Mouse (Mus musculus) natural killer cell, adult 2 months (primary cell): Measurements from ENCODE around the gene Fmo5.

Experiments used
- DNase-seq, 2 experiments: peaks; one replicate each; pipeline ENCODE4 v3.0.0; 2022; ENCODE audit warnings: low spot score in 2 of 2

The Fmo5 gene

GRCm38 (mm10) chr3:97631258-97631860, 2.8 kb downstream of the Fmo5 start:
- DNase-seq: no peak

DNA sequence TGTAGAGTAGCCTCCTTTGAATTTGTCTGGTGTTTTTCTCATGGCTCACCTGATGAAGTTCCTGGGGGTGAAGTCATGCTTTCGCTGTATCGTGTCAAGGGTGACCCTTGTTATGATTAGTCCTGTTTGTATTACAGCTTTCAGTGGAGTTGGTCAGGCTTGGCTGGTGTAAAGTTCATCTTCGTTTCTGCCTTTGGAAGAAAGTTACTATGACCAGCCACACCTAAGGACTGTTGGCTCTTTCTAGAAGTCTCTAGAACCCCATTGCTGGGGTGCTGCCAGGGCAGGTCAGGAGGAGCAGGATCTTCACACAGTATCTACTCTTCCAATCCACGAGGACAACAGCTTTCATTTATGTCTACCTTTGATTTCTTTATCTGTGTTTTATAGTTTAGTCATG, 4.9 kb downstream of the Fmo5 start:
- no peak for DNase-seq

DNA sequence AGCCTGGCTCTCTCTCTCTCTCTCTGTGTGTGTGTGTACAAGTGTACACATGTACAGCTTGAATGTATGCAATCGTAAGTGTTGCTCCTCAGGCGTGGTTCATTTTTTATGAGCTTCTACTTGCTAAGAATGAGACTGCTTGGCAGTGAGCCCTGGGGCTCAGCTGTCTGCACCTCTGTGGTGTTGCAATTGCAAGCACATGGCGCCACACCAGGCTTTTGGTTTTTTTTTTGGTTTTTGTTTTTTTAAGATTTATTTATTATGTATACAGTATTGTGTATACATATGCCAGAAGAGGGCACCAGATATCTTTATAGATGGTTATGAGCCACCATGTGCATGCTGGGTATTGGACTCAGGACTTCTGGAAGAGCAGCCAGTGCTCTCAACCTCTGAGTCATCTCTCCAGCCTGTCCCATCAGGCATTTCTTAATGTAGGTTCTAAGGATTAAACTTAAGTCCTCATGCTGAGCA, 5.7 kb downstream of the Fmo5 start:
- DNase-seq: no peak

DNA sequence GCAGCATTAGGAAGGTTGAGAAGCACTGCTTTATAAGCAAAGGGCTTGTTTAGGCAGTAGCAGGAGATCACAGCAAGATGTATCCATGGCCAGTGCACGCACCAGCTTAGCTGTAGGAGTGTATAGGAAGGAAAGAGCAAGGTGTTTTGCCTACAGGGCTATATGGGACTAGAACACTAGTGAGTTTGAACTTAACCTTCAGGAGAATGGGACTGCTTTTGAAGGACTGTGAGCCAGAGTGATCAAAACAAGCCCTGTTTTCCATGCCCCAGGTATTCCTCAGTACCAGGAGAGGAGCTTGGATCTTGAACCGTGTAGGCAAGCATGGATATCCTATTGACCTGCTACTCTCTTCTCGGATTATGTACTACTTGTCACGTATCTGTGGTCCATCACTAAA, 12.8 kb downstream of the Fmo5 start:
- DNase-seq: no peak

DNA sequence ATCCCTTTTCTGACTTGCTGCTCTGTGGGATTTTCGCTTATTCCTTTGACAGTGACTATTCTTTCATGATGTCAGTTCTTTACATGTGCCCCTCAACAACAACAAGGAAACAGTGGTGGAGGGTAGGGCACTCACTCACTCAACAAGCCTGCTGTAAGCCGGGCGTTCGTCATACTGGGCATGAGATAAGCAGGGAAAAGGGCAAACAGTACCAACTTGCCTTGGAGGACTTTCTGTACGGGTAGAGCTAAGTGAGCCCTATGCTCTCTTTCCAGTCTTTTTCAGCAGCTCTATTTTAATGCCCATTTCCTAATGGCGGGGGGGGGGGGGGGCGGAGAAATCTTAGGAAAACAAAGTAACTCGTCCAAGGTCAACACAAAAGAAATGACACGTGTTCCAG, 13.4 kb downstream of the Fmo5 start:
- DNase-seq: no peak

DNA sequence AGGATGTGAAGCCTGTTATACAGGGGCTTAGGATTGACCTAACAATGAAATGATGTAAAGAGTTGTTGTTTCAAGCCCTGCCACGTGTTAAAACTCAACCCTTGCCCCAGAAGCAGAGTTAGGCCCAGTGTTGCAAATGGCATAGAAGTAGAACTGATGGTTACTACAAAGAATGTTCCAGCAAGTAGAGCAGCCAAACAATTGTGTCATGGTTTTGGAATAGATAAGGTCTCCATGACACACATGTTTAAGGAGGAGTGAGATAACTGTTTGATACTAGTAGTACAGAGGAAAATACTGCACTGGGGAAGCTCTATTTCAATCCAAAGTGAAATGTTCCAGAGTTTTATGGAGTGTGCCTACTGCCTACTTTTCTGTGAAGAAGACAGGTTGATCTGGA, 19.9 kb downstream of the Fmo5 start:
- DNase-seq: no peak

DNA sequence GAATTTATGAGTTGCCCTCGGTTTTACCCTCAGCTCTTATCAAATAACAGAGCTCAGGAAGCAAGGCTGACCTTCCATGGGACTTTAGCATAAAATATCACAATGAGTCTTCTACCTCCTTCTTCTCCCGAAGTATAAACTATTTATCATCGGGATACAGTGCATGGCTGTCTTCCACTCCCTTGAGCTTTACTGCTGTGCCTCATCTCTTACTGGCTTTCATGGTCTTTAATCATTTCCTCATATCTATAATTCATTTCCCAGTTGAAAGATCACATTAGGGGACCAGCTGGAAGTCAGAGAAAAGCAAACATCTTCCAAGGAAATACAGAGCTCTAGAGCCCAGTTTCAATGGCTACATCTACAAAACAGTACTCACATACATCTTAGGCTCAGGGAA, 20.4 kb downstream of the Fmo5 start:
- no peak for DNase-seq

DNA sequence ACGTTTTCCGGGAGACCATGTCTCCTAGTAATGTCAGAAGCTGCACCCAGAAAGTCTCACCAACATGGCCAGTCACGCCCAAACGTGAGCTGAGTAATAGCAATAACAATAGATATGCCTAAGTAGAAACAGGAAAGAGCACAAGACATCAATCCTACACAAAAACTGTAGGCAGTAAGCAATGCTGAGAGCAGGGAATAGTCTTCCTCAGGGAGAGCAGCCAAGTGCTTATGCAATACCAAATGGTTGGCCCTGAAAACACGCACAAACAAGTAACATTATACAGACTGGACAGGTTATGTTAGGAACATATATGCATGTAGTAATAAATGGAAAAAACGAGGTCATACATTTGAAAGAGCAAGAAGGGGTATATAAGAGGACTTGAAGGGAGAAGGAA, 20.9 kb downstream of the Fmo5 start:
- no peak for DNase-seq

- DNase-seq: no peak
Observed at GRCm38 (mm10) chr3:97651604-97652003, 23.0 kb downstream of the Fmo5 start.

- DNase-seq: no peak
Observed at GRCm38 (mm10) chr3:97653781-97654180, 25.2 kb downstream of the Fmo5 start.

GRCm38 (mm10) chr3:97654901-97655300, 26.3 kb downstream of the Fmo5 start:
- peak; percentile 24 to 49 for DNase-seq

- peak; percentile 98 to 99 for DNase-seq
Observed at GRCm38 (mm10) chr3:97657655-97658411, 29.2 kb downstream of the Fmo5 start, which contains the start of gene Prkab2. Gene Prkab2, plus strand, starts transcription at chr3:97658193.

GRCm38 (mm10) chr3:97658426-97659193, 30.0 kb downstream of the Fmo5 start:
- no peak for DNase-seq

GRCm38 (mm10) chr3:97659746-97660145, 31.1 kb downstream of the Fmo5 start:
- DNase-seq: no peak

DNA sequence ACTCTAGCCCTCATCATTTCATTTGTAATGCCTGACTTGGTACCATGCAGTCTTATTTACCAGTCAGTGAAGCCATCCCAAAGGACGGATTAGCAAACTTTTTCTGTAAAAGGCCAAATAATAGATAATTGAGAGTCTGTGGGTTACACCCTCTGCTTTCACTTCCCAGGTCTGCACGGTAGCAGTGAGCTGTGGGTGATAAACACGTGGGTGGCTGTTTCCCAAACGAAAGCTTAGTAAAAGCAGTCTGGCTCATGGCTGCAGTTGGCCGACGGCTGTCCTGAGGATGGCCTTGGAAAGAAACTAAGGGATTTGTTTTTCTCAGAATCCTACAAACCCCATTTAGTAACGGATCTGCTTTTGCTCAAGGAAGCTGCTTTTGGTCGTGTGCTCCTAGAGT, 32.6 kb downstream of the Fmo5 start:
- DNase-seq: no peak

DNA sequence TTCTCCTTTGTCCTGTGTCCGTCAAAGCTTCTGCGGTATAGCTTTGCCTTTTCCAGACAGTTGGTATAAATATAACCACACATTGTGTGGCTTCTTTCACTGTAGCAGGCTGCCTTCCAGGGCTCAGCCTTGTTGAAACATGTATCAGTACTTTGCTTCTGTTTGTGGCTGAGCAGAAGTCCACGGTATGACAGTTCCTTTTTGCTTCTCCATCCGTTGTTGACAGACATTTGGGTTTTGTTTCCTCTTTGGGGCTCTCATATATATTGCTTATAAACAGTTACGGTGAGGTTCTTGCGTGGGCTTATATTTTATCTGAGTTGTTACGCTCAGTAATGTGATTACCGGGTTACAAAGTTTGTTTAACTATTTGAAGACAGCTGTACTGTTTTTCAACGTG, 36.9 kb downstream of the Fmo5 start:
- DNase-seq: no peak

- DNase-seq: no peak
Observed at GRCm38 (mm10) chr3:97666154-97666553, 37.5 kb downstream of the Fmo5 start.

- no peak for DNase-seq
Observed at GRCm38 (mm10) chr3:97667093-97667675, 38.6 kb downstream of the Fmo5 start.

DNA sequence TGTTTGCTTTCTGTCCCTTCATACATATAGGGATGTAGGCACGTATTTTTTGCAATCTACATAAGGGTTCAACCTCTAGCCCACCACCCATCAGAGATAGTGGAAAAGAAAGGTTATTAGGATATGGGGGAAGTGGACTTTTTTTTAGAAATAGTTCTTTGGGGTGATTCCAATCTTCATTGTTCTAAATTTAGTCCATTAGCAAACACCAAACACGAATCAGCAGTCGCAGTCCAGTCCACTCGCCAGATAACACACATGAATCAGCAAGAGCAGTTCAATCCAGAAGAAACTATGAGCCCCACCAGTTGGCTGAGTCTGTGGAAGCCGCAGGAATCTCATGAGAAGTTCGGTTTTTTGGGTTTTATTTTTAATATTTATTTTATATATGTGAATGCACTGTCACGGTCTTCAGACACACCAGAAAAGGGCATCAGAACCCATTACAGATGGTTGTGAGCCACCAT, 46.1 kb downstream of the Fmo5 start, which contains the start of gene Gm17651:
TSS of gene Gm17651 (minus strand) at position 51 of the 467 bp plus-strand sequence.
- no peak for DNase-seq

- no peak for DNase-seq
Observed at GRCm38 (mm10) chr3:97676126-97676525, 47.5 kb downstream of the Fmo5 start.

DNA sequence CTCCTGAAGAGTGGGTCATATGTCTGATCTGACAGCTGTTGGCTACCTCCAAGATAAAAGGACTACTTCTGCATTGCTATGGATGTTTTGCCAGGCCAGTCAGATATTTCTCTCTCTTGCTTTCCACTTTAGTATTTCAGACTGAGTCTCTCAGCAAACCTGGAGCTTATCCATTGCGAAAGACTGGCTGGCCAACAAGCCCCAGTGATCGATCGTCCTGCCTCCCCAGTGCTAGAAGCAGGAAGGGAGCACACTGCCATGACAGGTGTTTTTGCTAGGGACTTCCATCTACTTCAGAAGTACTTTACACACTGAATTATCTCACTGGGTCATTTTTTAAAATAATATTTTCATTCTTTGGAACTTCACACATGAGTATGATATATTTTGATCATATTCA, 49.8 kb downstream of the Fmo5 start:
- DNase-seq: no peak
